Mouse (Mus musculus): Measurements from ENCODE around the gene Meox1. TPM values are rescaled to one million over a fixed set of nuclear protein-coding genes. Genes with fewer than 3 reads are reported as not detected.

The Meox1 gene
- total RNA-seq, 2 experiments from 2014 or later, result not detected

GRCm38 (mm10) chr11:101905115-101905514, 10.9 kb upstream of the Meox1 start:
- ATAC-seq (replicated peaks; ENCODE audit: low FRiP score, poor library complexity, severe bottlenecking), result peak; percentile 67

- ATAC-seq (replicated peaks; ENCODE audit: low FRiP score, poor library complexity, severe bottlenecking), result no peak
Observed at GRCm38 (mm10) chr11:101901309-101901708, 7.1 kb upstream of the Meox1 start.

- ATAC-seq (replicated peaks; ENCODE audit: low FRiP score, poor library complexity, severe bottlenecking), result no peak
Observed at GRCm38 (mm10) chr11:101898328-101898727, 4.2 kb upstream of the Meox1 start.

GRCm38 (mm10) chr11:101896546-101897361, 2.6 kb upstream of the Meox1 start:
- ATAC-seq (replicated peaks; ENCODE audit: low FRiP score, poor library complexity, severe bottlenecking), result no peak

- no peak for ATAC-seq (replicated peaks; ENCODE audit: low FRiP score, poor library complexity, severe bottlenecking)
Observed at GRCm38 (mm10) chr11:101893560-101893959, 614 bp downstream of the Meox1 start.

GRCm38 (mm10) chr11:101891451-101891850, 2.7 kb downstream of the Meox1 start:
- no peak for ATAC-seq (replicated peaks; ENCODE audit: low FRiP score, poor library complexity, severe bottlenecking)

- ATAC-seq (replicated peaks; ENCODE audit: low FRiP score, poor library complexity, severe bottlenecking), result no peak
Observed at GRCm38 (mm10) chr11:101889781-101890180, 4.4 kb downstream of the Meox1 start.

GRCm38 (mm10) chr11:101888820-101889219, 5.4 kb downstream of the Meox1 start:
- no peak for ATAC-seq (replicated peaks; ENCODE audit: low FRiP score, poor library complexity, severe bottlenecking)

- no peak for ATAC-seq (replicated peaks; ENCODE audit: low FRiP score, poor library complexity, severe bottlenecking)
Observed at GRCm38 (mm10) chr11:101886436-101886835, 7.7 kb downstream of the Meox1 start.

- no peak for ATAC-seq (replicated peaks; ENCODE audit: low FRiP score, poor library complexity, severe bottlenecking)
Observed at GRCm38 (mm10) chr11:101885881-101886319, 8.3 kb downstream of the Meox1 start.

GRCm38 (mm10) chr11:101885232-101885631, 8.9 kb downstream of the Meox1 start:
- ATAC-seq (replicated peaks; ENCODE audit: low FRiP score, poor library complexity, severe bottlenecking), result no peak

- ATAC-seq (replicated peaks; ENCODE audit: low FRiP score, poor library complexity, severe bottlenecking), result no peak
Observed at GRCm38 (mm10) chr11:101883911-101884310, 10.3 kb downstream of the Meox1 start.

- no peak for ATAC-seq (replicated peaks; ENCODE audit: low FRiP score, poor library complexity, severe bottlenecking)
Observed at GRCm38 (mm10) chr11:101882500-101883290, 11.5 kb downstream of the Meox1 start.

GRCm38 (mm10) chr11:101881604-101882071, 12.5 kb downstream of the Meox1 start:
- ATAC-seq (replicated peaks; ENCODE audit: low FRiP score, poor library complexity, severe bottlenecking), result no peak

- ATAC-seq (replicated peaks; ENCODE audit: low FRiP score, poor library complexity, severe bottlenecking), result no peak
Observed at GRCm38 (mm10) chr11:101881185-101881584, 13.0 kb downstream of the Meox1 start.

GRCm38 (mm10) chr11:101879672-101880071, 14.5 kb downstream of the Meox1 start:
- no peak for ATAC-seq (replicated peaks; ENCODE audit: low FRiP score, poor library complexity, severe bottlenecking)

GRCm38 (mm10) chr11:101878696-101879095, 15.5 kb downstream of the Meox1 start:
- ATAC-seq (replicated peaks; ENCODE audit: low FRiP score, poor library complexity, severe bottlenecking), result no peak

- ATAC-seq (replicated peaks; ENCODE audit: low FRiP score, poor library complexity, severe bottlenecking), result no peak
Observed at GRCm38 (mm10) chr11:101874978-101875377, 19.2 kb downstream of the Meox1 start.

GRCm38 (mm10) chr11:101873909-101874308, 20.3 kb downstream of the Meox1 start:
- ATAC-seq (replicated peaks; ENCODE audit: low FRiP score, poor library complexity, severe bottlenecking), result no peak

GRCm38 (mm10) chr11:101871435-101871834, 22.7 kb downstream of the Meox1 start:
- ATAC-seq (replicated peaks; ENCODE audit: low FRiP score, poor library complexity, severe bottlenecking), result no peak

All from erythroblast, adult 5-6 weeks (primary cell).